Mouse (Mus musculus): Measurements from ENCODE around the gene Krt222. TPM values are rescaled to one million over a fixed set of nuclear protein-coding genes. Genes with fewer than 3 reads are reported as not detected.

The Krt222 gene
- polyA plus RNA-seq, 1 experiment from 2014 or later = 0.18 TPM

DNA sequence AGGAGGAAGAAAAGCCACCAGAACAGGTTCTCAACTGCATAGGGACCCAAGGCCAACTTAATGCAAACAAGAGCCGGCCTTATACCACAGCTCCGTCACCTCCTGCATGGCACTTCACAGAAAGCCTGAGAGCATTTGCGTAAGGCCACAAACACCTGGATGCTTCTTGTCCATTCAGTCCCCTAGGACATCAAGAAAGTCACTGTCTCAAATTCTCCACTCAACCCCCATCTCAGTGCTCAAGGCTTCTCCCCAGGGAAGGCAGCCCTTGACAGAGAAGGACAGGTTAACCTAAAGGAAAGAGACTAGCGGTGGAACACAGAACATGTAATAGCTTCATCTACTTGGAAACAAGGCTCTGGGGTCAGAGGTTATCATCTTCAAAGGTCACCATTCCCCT, 56.5 kb downstream of the Krt222 start:
- Histone ChIP-seq H3K4me2 (ENCODE audit: low read depth, low read length) (no peak overlapping the region), H3K9ac (replicated peaks; ENCODE audit: low read length) (no peak overlapping the region), H3K27ac (replicated peaks; ENCODE audit: low read depth, low read length) (no peak overlapping the region), H3K4me1 (ENCODE audit: control insufficient read depth, insufficient read depth, low read length) (no peaks in the 10 kb centered on the region), H3K9me3 (replicated peaks; ENCODE audit: control insufficient read depth, low read length) (no peaks in the 10 kb centered on the region), H3K4me3 (ENCODE audit: low read depth, low read length) (no peak overlapping the region), H3K27me3 (ENCODE audit: control insufficient read depth, insufficient read depth, low read length) (no peaks in the 10 kb centered on the region), H3K36me3 (replicated peaks; ENCODE audit: control insufficient read depth, insufficient read depth, low read depth, low read length) (no peaks in the 10 kb centered on the region)
- ATAC-seq (replicated peaks; ENCODE audit: insufficient number of reproducible peaks, low FRiP score, low TSS enrichment, low read depth) = no peak
- no peak for DNase-seq (ENCODE audit: low spot score)
- WGBS = 93% methylated on average over 4 of the region's 4 CpGs

DNA sequence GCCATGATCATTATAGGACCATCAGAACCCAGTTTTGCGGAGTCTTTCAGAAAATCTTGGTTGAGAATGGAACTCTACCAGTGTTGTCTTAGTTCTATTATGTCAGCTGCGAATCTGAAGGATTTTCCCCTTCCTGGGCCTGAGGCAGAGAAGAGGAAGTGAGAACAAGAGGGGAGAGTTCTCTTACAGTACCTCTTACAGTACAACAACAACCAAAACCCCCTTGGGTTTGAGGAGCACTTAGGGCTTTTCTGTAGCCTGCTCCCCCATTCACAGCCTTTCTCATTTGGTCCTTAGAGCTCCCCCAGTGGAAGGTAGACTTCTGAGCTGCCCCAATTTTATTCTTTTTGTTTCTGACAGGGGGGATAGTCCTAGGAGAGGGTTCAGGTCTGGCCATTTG, 57.0 kb downstream of the Krt222 start:
- no peaks in the 10 kb centered on the region for H3K36me3 ChIP-seq (replicated peaks; ENCODE audit: control insufficient read depth, insufficient read depth, low read depth, low read length)
- H3K27me3 ChIP-seq (ENCODE audit: control insufficient read depth, insufficient read depth, low read length) = no peaks in the 10 kb centered on the region
- H3K4me1 ChIP-seq (ENCODE audit: control insufficient read depth, insufficient read depth, low read length) = no peaks in the 10 kb centered on the region
- 70% methylated on average over 2 of the region's 2 CpGs for WGBS
- no peak overlapping the region for H3K4me3 ChIP-seq (ENCODE audit: low read depth, low read length)
- no peak for DNase-seq (ENCODE audit: low spot score)
- H3K27ac ChIP-seq (replicated peaks; ENCODE audit: low read depth, low read length) = no peak overlapping the region
- no peaks in the 10 kb centered on the region for H3K9me3 ChIP-seq (replicated peaks; ENCODE audit: control insufficient read depth, low read length)
- no peak for ATAC-seq (replicated peaks; ENCODE audit: insufficient number of reproducible peaks, low FRiP score, low TSS enrichment, low read depth)
- H3K9ac ChIP-seq (replicated peaks; ENCODE audit: low read length) = no peak overlapping the region
- no peak overlapping the region for H3K4me2 ChIP-seq (ENCODE audit: low read depth, low read length)

Other genes with a start within 250 kb of the Krt222 start
- gene Top2a, start 219.9 kb downstream of the Krt222 start, polyA plus RNA-seq (2014; fragmentation: Nextera tagmentation; extraction: Ambion mirVana) = 397 and 439 TPM in 2 replicates
- gene Igfbp4, start 202.8 kb downstream of the Krt222 start, polyA plus RNA-seq (2014; fragmentation: Nextera tagmentation; extraction: Ambion mirVana) = 477 and 548 TPM in 2 replicates
- 0.22 and 0.86 TPM in 2 replicates for gene Tns4, start 154.8 kb downstream of the Krt222 start, polyA plus RNA-seq (2014; fragmentation: Nextera tagmentation; extraction: Ambion mirVana)
- gene Ccr7, start 89.0 kb downstream of the Krt222 start, polyA plus RNA-seq (2014; fragmentation: Nextera tagmentation; extraction: Ambion mirVana) = 0.31 and 0.60 TPM in 2 replicates
- gene Smarce1, start 13.1 kb downstream of the Krt222 start, polyA plus RNA-seq (2014; fragmentation: Nextera tagmentation; extraction: Ambion mirVana) = 223 and 226 TPM in 2 replicates
- gene Krt24, start 41.2 kb upstream of the Krt222 start, polyA plus RNA-seq (2014; fragmentation: Nextera tagmentation; extraction: Ambion mirVana) = 0.11 and 0.22 TPM in 2 replicates
- gene Krt25, start 78.9 kb upstream of the Krt222 start, polyA plus RNA-seq (2014; fragmentation: Nextera tagmentation; extraction: Ambion mirVana) = not detected in 2 replicates
- 0.08 and 0.14 TPM in 2 replicates for gene Krt26, start 93.9 kb upstream of the Krt222 start, polyA plus RNA-seq (2014; fragmentation: Nextera tagmentation; extraction: Ambion mirVana)
- gene Krt27, start 107.0 kb upstream of the Krt222 start, polyA plus RNA-seq (2014; fragmentation: Nextera tagmentation; extraction: Ambion mirVana) = 0.13 TPM in 1 of 2 replicates, not detected in the other
- gene Krt28, start 130.8 kb upstream of the Krt222 start, polyA plus RNA-seq (2014; fragmentation: Nextera tagmentation; extraction: Ambion mirVana) = 0.34 TPM in 1 of 2 replicates, not detected in the other
- 26.7 and 30.1 TPM in 2 replicates for gene Krt10, start 145.3 kb upstream of the Krt222 start, polyA plus RNA-seq (2014; fragmentation: Nextera tagmentation; extraction: Ambion mirVana)
- not detected in 2 replicates for gene Krt12, start 178.2 kb upstream of the Krt222 start, polyA plus RNA-seq (2014; fragmentation: Nextera tagmentation; extraction: Ambion mirVana)
- gene Krt20, start 194.1 kb upstream of the Krt222 start, polyA plus RNA-seq (2014; fragmentation: Nextera tagmentation; extraction: Ambion mirVana) = 0.17 and 0.53 TPM in 2 replicates
- 0.61 TPM in 1 of 2 replicates, not detected in the other for gene Krt23, start 249.1 kb upstream of the Krt222 start, polyA plus RNA-seq (2014; fragmentation: Nextera tagmentation; extraction: Ambion mirVana)

Measured in embryonic facial prominence, embryonic 11.5 days (tissue).